Mouse (Mus musculus) megakaryocyte progenitor cell, adult 5-6 weeks (primary cell): ENCODE results near the gene Adam22. TPM values are rescaled to one million over a fixed set of nuclear protein-coding genes. Genes with fewer than 3 reads are reported as not detected.

Experiments
- ATAC-seq: replicated peaks from 2 replicates; pipeline ENCODE4 v1.8.0; 2016; ENCODE audit warnings: mild to moderate bottlenecking, moderate TSS enrichment, inconsistent platforms; ENCODE audit not compliant: poor library complexity
- total RNA-seq, 2 experiments: library from RNA; stranded (forward) in 1 of 2; stranded (reverse) in 1 of 2; fragments of 157-497, 149-512 nt in 1 of 2; fragments of 200-1000 nt in 1 of 2; gene quantifications; 2 replicates each; pipeline versions ENCODE4 v1.2.3 to v1.2.4; 2015 to 2017

Adam22 gene
- total RNA-seq, 2 experiments from 2014 or later: 0.33 to 2.6 TPM

- no peak for ATAC-seq
Measured at GRCm38 (mm10) chr5:8180646-8181045, 187.3 kb downstream of the Adam22 start.

GRCm38 (mm10) chr5:8178111-8178510, 189.8 kb downstream of the Adam22 start:
- ATAC-seq: no peak

GRCm38 (mm10) chr5:8164773-8165172, 203.2 kb downstream of the Adam22 start:
- peak; percentile 82 for ATAC-seq

- no peak for ATAC-seq
Measured at GRCm38 (mm10) chr5:8151645-8152044, 216.3 kb downstream of the Adam22 start.

- no peak for ATAC-seq
Measured at GRCm38 (mm10) chr5:8146146-8146545, 221.8 kb downstream of the Adam22 start.

GRCm38 (mm10) chr5:8145473-8145872, 222.5 kb downstream of the Adam22 start:
- no peak for ATAC-seq

GRCm38 (mm10) chr5:8132546-8132945, 235.4 kb downstream of the Adam22 start:
- no peak for ATAC-seq

GRCm38 (mm10) chr5:8131918-8132317, 236.0 kb downstream of the Adam22 start:
- ATAC-seq: no peak

- no peak for ATAC-seq
Measured at GRCm38 (mm10) chr5:8129750-8130149, 238.2 kb downstream of the Adam22 start.

- ATAC-seq: no peak
Measured at GRCm38 (mm10) chr5:8120926-8121325, 247.0 kb downstream of the Adam22 start.

GRCm38 (mm10) chr5:8120087-8120486, 247.9 kb downstream of the Adam22 start:
- ATAC-seq: no peak

GRCm38 (mm10) chr5:8116561-8117168, 251.3 kb downstream of the Adam22 start:
- ATAC-seq: no peak

- no peak for ATAC-seq
Measured at GRCm38 (mm10) chr5:8112246-8112645, 255.7 kb downstream of the Adam22 start.

- ATAC-seq: no peak
Measured at GRCm38 (mm10) chr5:8111691-8112090, 256.3 kb downstream of the Adam22 start.

GRCm38 (mm10) chr5:8095689-8096088, 272.3 kb downstream of the Adam22 start:
- no peak for ATAC-seq

- no peak for ATAC-seq
Measured at GRCm38 (mm10) chr5:8094921-8095320, 273.0 kb downstream of the Adam22 start.

GRCm38 (mm10) chr5:8088147-8088546, 279.8 kb downstream of the Adam22 start:
- no peak for ATAC-seq

GRCm38 (mm10) chr5:8085661-8086060, 282.3 kb downstream of the Adam22 start:
- no peak for ATAC-seq

GRCm38 (mm10) chr5:8082800-8083509, 285.0 kb downstream of the Adam22 start:
- peak; percentile 85 for ATAC-seq

- ATAC-seq: no peak
Measured at GRCm38 (mm10) chr5:8077481-8077880, 290.5 kb downstream of the Adam22 start.

GRCm38 (mm10) chr5:8073901-8074561, 293.9 kb downstream of the Adam22 start:
- no peak for ATAC-seq

GRCm38 (mm10) chr5:8073406-8073805, 294.6 kb downstream of the Adam22 start:
- ATAC-seq: no peak
